Mouse (Mus musculus) Patski (cell line): ENCODE measurements at regions not wholly inside any gene's neighbourhood (a gene's known extent, or its start where the extent isn't known, plus 50 kb on each side); places are given as distances from the start of the nearest gene placed in this dataset.

Source experiments
- ATAC-seq: fragments of 100-300 bp; one replicate; pipeline ENCODE4 v1.8.0; 2021
- CTCF ChIA-PET: fragments of 350-600 bp; sonication (Branson Sonifier 250); formaldehyde crosslinking; loops from one replicate; lab custom pipeline; 2022; ENCODE audit warnings: inconsistent platforms; lab: Charles Lee
- POLR2A ChIA-PET: fragments of 350-600 bp; sonication (Branson Sonifier 250); formaldehyde crosslinking; loops from one replicate; lab custom pipeline; 2022; ENCODE audit warnings: antibody characterized with exemption, inconsistent platforms; lab: Charles Lee
- DNase-seq: peaks from one replicate; pipeline ENCODE4 v3.0.0-alpha.2; 2011; ENCODE audit warnings: low read depth, low spot score
- H3K27me3 ChIP-seq: fragments of 371-371 bp; one replicate; pipeline ENCODE4 v1.5.1; 2021
- CTCF ChIP-seq: fragments of 100-300 bp; IDR thresholded peaks from one replicate; pipeline ENCODE4 v1.5.1; 2021
- in situ Hi-C: fragments of 300-500 bp; cut with MboI; formaldehyde crosslinking; loops from 3 replicates; pipeline ENCODE4 v1.11.1; 2018; ENCODE audit warnings: low pct_unique_long_range_greater_than_20kb, mixed read lengths

GRCm38 (mm10) chr16:93145617-93146016 lies 319.7 kb upstream of the Runx1 start:
- in situ Hi-C loops, result loop anchor here (25.0 kb wide), 1 partner anchor 608 kb away; no protein-coding TSS in a partner anchor
- DNase-seq (no peak), ATAC-seq (no peak)
- no peak for TF ChIP-seq CTCF
- CTCF ChIA-PET, result no interaction called here
- POLR2A ChIA-PET, result no interaction called here
- no peaks in the 10 kb centered on the region for H3K27me3 ChIP-seq

- in situ Hi-C loops, result loop anchor here (25.0 kb wide), 1 partner anchor 607 kb away; no protein-coding TSS in a partner anchor
- DNase-seq (no peak), ATAC-seq (no peak)
- no peaks in the 10 kb centered on the region for H3K27me3 ChIP-seq
- TF ChIP-seq CTCF, result no peak
- POLR2A ChIA-PET, result no interaction called here
- CTCF ChIA-PET, result no interaction called here
Observed at GRCm38 (mm10) chr16:93144033-93144432, 318.1 kb upstream of the Runx1 start.

DNA sequence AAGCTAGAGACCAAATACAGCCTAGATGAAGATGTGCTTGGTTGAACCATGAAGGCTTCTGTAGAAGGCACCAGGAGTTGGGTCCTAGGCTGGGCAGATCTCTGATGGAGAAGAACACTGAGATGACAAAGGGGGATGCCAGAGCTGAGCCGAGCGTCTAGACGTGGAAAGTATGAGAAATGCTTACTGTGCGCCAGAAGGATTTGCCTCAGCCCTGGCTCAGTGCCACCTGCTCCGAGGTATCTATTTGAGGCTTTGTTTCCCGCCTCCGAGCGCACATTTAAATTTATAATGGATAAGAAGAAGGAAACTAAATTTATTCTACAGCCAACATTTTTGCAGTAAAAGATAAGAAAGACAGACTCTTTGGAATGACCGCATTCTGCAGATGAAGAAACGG lies 317.2 kb upstream of the Runx1 start:
- no peak for ATAC-seq
- ChIA-PET CTCF (no interaction called here), POLR2A (no interaction called here)
- in situ Hi-C loops, result loop anchor here (25.0 kb wide), 1 partner anchor 606 kb away; no protein-coding TSS in a partner anchor
- no peak for DNase-seq
- no peak for TF ChIP-seq CTCF
- no peaks in the 10 kb centered on the region for H3K27me3 ChIP-seq

DNA sequence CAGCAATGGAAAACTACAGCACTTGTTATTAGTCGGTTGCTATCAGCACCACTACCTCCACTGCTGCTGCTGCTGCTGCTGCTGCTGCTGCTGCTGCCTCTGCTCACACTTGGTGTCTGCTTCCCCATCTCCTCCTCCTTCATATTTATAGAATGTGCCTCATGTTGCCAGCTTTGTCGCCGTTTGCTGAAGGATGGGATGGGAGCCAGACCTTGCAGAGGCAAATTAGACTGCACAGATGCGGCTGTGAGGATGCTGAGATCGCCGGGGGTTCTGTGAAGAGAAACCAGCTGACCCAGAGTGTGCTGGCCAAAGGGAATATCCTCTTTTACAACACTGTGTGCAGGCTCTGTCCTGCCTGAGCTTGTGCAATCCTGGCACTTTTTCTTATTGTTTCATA lies 316.0 kb upstream of the Runx1 start:
- TF ChIP-seq CTCF, result no peak
- DNase-seq (no peak), ATAC-seq (no peak)
- ChIA-PET POLR2A (no interaction called here), CTCF (interaction anchor here (0.9 to 1.0 kb wide), 2 partner anchors 10 to 29 kb away, joined by 3 read pairs; no protein-coding TSS in a partner anchor)
- in situ Hi-C loops, result loop anchor here (25.0 kb wide), 1 partner anchor 605 kb away; no protein-coding TSS in a partner anchor
- no peaks in the 10 kb centered on the region for H3K27me3 ChIP-seq

GRCm38 (mm10) chr16:93140535-93141110 lies 314.7 kb upstream of the Runx1 start:
- H3K27me3 ChIP-seq, result no peaks in the 10 kb centered on the region
- no peak for TF ChIP-seq CTCF
- ChIA-PET CTCF (no interaction called here), POLR2A (no interaction called here)
- DNase-seq (no peak), ATAC-seq (no peak)
- in situ Hi-C loops, result loop anchor here (25.0 kb wide), 1 partner anchor 603 kb away; no protein-coding TSS in a partner anchor

DNA sequence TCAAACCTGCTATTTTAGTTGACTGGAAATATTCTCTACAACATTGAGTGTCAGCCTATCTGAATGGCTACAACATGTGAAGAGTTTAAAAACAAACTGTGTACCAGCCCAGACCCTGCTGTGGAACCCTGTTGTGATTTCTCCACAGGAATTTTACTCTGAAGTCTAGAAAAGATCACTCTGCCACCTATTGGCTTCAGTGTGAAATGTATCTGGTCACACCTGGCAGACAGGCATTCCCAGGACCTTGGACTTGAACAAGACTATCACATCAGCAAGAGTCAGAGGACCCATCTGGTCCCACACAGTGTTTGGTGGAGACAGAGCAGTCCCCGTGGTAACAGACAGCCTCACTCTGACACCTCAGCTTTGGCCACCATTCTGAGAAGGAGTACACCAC lies 311.3 kb upstream of the Runx1 start:
- POLR2A ChIA-PET, result no interaction called here
- in situ Hi-C loops, result loop anchor here (25.0 kb wide), 1 partner anchor 600 kb away; no protein-coding TSS in a partner anchor
- DNase-seq (no peak), ATAC-seq (no peak)
- CTCF ChIA-PET, result interaction anchor here (0.7 to 1.9 kb wide), 3 partner anchors 9 to 441 kb away, joined by 3 to 7 read pairs (median 4); no protein-coding TSS in a partner anchor
- H3K27me3 ChIP-seq, result no peaks in the 10 kb centered on the region
- peak; percentile 73 for TF ChIP-seq CTCF

GRCm38 (mm10) chr16:93131404-93131803 lies 305.5 kb upstream of the Runx1 start:
- ChIA-PET CTCF (interaction anchor here (1.1 kb wide), 1 partner anchor 162 kb away, joined by 4 read pairs; no protein-coding TSS in a partner anchor), POLR2A (no interaction called here)
- in situ Hi-C loops, result loop anchor here (25.0 kb wide), 1 partner anchor 594 kb away; no protein-coding TSS in a partner anchor
- no peaks in the 10 kb centered on the region for H3K27me3 ChIP-seq
- TF ChIP-seq CTCF, result no peak
- DNase-seq (no peak), ATAC-seq (no peak)

DNA sequence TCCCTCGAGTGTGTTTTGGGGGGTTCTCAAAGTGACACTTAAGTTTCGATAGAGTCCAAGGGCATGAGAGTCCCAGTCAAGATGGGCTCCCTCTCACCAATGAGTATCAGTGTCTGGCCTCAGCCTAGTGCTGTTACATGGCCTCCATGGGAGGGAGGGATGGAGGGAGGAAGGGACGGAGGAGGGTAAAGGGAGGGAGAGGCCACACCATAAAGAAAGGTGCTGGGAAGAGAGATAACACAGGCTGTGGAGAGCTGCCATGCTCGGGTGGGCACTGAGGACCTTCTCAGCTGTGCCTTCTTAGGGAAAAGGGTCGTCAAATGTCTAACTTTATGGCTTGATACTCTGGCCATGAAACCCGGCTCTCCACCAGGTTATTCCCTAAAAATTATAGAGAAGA lies 304.7 kb upstream of the Runx1 start:
- TF ChIP-seq CTCF, result no peak
- DNase-seq (no peak), ATAC-seq (no peak)
- in situ Hi-C loops, result loop anchor here (25.0 kb wide), 1 partner anchor 593 kb away; no protein-coding TSS in a partner anchor
- H3K27me3 ChIP-seq, result no peaks in the 10 kb centered on the region
- CTCF ChIA-PET, result no interaction called here
- POLR2A ChIA-PET, result interaction anchor here (0.6 to 1.1 kb wide), 2 partner anchors 36 to 434 kb away, joined by 3 read pairs; no protein-coding TSS in a partner anchor

DNA sequence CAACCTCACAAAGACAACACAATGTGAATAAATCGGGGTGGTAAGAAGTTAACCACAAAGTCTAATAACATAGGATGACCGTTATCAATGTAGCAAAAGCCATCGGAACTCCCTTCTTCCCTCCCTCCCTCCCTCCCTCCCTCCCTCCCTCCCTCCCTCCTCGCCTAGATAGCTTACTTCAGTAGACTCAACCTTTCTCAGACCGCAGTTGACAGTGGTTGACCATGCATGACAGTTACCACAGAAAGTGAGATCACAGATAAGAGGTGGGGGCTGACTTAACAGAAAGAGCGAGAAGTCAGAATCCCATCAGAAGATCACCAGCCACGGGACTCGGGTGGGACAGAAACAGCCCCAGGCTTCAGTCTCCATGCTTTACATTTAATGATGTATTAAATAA lies 297.8 kb upstream of the Runx1 start:
- no peak for DNase-seq
- CTCF ChIA-PET, result interaction anchor here (1.1 to 1.4 kb wide), 2 partner anchors 11 to 27 kb away, joined by 3 to 4 read pairs; no protein-coding TSS in a partner anchor
- in situ Hi-C loops, result loop anchor here (10.0 kb wide), 1 partner anchor 429 kb away; no protein-coding TSS in a partner anchor

DNA sequence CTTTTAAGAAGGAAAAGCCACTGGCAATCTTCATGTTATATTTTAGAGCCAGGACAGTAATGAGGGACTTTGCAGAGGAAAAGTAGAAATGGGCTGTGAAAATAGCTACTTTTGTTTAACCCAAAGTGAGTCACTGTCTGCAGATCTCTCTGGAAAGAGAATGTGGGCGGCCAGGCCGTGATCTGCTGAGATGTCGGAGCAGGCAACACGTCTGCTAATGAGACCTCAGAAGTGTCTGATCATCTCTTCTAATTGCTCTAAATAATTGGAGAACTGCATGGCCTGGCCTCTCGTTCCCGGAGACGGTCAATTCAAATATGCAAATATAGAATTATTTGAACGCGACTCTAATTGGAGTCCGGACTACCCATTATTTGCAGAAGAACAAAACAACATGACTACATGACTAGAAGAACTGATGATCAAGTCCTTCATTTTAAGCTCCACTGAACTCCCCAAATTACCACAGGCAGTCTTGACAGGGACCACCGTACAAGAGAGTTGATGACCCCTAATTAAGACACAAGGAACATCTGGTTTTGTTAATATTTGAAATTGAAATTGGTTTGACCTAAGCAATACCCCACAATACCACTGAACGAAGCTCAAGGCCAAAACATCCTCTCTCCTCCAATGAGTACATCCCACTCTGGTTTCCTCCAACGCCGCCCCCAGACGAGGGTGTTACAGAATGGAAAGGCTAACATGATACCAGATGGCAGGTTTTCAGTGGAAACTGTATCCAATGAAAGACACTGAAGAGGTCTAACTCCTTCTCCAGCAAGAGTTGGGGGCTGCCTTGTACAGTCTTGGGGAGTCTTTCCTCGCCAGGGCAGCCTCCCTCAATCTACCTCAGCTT lies 290.4 kb upstream of the Runx1 start:
- H3K27me3 ChIP-seq, result no peaks in the 10 kb centered on the region
- ATAC-seq (no peak), DNase-seq (no peak)
- no peak for TF ChIP-seq CTCF
- in situ Hi-C loops, result no loop called here
- ChIA-PET CTCF (interaction anchor here (1.0 kb wide), 1 partner anchor 8 kb away, joined by 3 read pairs; no protein-coding TSS in a partner anchor), POLR2A (no interaction called here)

More for the DNA sequence above, 297.8 kb upstream of the Runx1 start:
- ATAC-seq, result no peak
- TF ChIP-seq CTCF, result no peak
- POLR2A ChIA-PET, result no interaction called here
- no peaks in the 10 kb centered on the region for H3K27me3 ChIP-seq
